Mouse (Mus musculus): ENCODE results near the gene Armc3. TPM values are rescaled to one million over a fixed set of nuclear protein-coding genes. Genes with fewer than 3 reads are reported as not detected.

The Armc3 gene
- polyA plus RNA-seq, 1 experiment from 2014 or later = 4.4 TPM

GRCm38 (mm10) chr2:19353158-19353557 lies 154.1 kb downstream of the Armc3 start:
- Histone ChIP-seq H3K4me2 (replicated peaks) (no peak overlapping the region), H3K4me3 (replicated peaks) (no peak overlapping the region), H3K9ac (no peak overlapping the region), H3K4me1 (no peaks in the 10 kb centered on the region), H3K27ac (replicated peaks) (no peak overlapping the region), H3K36me3 (no peaks in the 10 kb centered on the region), H3K27me3 (no peaks in the 10 kb centered on the region), H3K9me3 (replicated peaks) (no peaks in the 10 kb centered on the region)
- 86% methylated on average over 2 of the region's 2 CpGs for WGBS
- ATAC-seq (ENCODE audit: insufficient number of reproducible peaks, low FRiP score, low TSS enrichment, low read depth) = no peak

Other genes with a start within 250 kb of the Armc3 start
- gene Pip4k2a, start 201.2 kb upstream of the Armc3 start, polyA plus RNA-seq (2015; fragmentation: Nextera tagmentation; extraction: Ambion mirVana) = 10.8 and 11.3 TPM in 2 replicates
- 0.67 and 0.69 TPM in 2 replicates for gene 4930426L09Rik, start 201.0 kb upstream of the Armc3 start, polyA plus RNA-seq (2015; fragmentation: Nextera tagmentation; extraction: Ambion mirVana)
- gene Msrb2, start 172.1 kb downstream of the Armc3 start, polyA plus RNA-seq (2015; fragmentation: Nextera tagmentation; extraction: Ambion mirVana) = 27.7 and 29.0 TPM in 2 replicates
- not detected in 2 replicates for gene Ptf1a, start 246.4 kb downstream of the Armc3 start, polyA plus RNA-seq (2015; fragmentation: Nextera tagmentation; extraction: Ambion mirVana)